Mouse (Mus musculus): Measurements from ENCODE around the gene Dnph1. TPM values are rescaled to one million over a fixed set of nuclear protein-coding genes. Genes with fewer than 3 reads are reported as not detected.

Gene Dnph1
- polyA plus RNA-seq (2015; fragmentation: Nextera tagmentation; extraction: Ambion mirVana), result 60.8 and 63.5 TPM in 2 replicates

DNA sequence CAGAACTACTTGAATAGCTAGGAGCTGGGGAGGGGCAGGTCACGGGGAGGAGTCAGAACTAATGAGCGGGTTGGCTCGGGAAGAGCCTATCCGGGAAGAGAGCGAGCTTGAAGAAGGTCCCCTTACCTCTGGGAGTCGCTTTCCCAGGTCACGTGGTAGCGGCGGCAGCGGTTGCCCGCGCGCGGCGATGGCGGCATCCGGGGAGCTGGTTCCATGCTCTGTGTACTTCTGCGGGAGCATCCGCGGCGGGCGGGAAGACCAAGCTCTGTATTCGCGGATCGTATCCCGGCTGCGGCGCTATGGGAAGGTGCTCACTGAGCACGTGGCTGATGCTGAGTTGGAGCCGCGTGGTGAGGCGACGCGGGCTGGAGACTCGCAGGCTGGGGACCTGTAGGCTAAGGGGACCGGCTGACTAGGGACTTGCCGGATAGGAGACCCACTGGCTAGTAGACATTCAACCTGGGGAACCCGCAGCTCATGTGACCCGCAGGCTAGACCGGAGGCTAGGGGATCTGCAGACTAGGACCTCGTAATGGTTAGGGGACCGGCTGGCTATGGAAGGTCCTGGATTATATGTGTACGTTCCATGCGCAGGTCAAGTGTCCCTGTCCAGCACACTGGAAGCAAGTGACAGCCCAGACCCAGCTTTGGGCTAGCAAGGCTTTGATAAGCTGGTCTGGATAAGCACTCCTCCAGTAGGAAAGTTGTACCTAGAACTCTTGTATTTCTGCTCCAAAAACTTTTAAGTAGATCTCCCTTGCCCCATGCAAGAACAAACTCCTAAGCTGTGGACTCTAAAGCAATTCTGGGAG is at the start of gene Dnph1:
Dnph1 (plus strand) TSS at position 89 of the 812 bp plus-strand sequence.
- under 1% methylated on average over 44 of the region's 44 CpGs for WGBS
- peak; percentile 91 for ATAC-seq (ENCODE audit: insufficient number of reproducible peaks, insufficient read depth, low FRiP score, low TSS enrichment, low read depth)
- H3K27ac ChIP-seq, result no peak within 1 kb of the TSS

DNA sequence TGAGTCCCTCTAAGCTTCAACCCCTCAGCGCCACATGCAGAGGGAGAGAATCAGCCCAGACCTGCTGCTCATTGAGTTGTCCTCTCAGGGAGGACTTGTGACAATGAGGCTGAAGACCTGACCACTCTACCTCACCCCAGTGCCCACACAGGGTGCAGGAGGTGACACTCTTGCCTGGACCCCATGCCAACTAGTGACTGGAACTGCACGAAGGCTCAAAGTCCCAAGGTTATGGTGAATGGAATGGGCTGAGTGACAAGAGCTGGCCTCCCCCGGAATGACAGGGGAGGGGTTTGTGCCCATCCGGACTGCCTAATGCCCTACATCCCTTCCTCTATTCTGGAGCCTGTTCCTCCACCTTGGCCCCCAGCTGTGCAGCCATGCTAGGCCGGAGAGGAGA is 43.8 kb upstream of the Dnph1 start:
- H3K36me3 ChIP-seq, result no peaks in the 10 kb centered on the region
- H3K9me3 ChIP-seq, result no peaks in the 10 kb centered on the region
- H3K27me3 ChIP-seq, result peaks cover 60% of the 10 kb centered on the region
- H3K4me2 ChIP-seq, result no peak overlapping the region
- WGBS, result 33% methylated on average over 5 of the region's 5 CpGs
- no peak for ATAC-seq (ENCODE audit: insufficient number of reproducible peaks, insufficient read depth, low FRiP score, low TSS enrichment, low read depth)
- no peak overlapping the region for H3K4me3 ChIP-seq
- H3K9ac ChIP-seq, result no peak overlapping the region
- H3K4me1 ChIP-seq, result peaks cover 25% of the 10 kb centered on the region
- H3K27ac ChIP-seq, result no peak overlapping the region

More for the DNA sequence above, at the start of gene Dnph1:
- Histone ChIP-seq H3K27me3 (peaks cover 26% of the 10 kb centered on the region), H3K9me3 (no peaks in the 10 kb centered on the region), H3K4me2 (peak within 1 kb of the TSS; percentile 87), H3K4me3 (peak within 1 kb of the TSS; percentile 64), H3K4me1 (peaks cover 17% of the 10 kb centered on the region), H3K36me3 (peaks cover 30% of the 10 kb centered on the region), H3K9ac (peak within 1 kb of the TSS; percentile 86)

DNA sequence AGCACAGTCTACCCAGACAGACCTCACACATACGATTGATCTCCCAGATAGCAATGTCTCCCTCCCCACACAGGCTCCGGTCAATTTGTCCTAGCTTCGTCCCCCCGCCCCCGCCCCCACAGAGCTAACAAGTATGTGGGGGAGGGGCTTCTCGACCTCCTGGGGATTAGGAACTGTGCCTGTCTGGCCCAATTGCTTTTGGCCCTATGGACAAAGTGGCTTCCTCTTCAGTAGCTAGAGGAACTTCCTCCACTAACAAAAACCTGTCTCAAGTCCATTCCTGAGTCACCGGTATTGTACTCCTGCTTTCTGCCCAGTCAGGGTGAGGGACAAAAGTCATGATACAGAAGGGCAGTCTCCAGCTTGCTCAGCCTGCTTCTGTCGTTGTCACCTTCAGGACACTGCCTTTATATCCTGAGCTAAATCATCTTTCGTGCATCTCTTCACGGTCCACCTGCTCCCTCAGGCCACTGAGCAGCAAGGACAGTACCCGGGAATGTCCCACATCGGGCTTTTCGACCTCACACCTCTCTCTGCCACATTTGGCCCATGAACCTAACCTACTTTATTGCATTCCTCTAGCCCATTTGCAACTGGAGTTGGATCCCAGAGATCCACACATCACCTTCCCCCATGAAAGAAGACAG is 43.1 kb upstream of the Dnph1 start:
- Histone ChIP-seq H3K36me3 (no peaks in the 10 kb centered on the region), H3K9me3 (no peaks in the 10 kb centered on the region), H3K4me2 (peak overlapping the region; percentile 94; the same call in 1 of the 2 replicates), H3K4me3 (no peak overlapping the region), H3K4me1 (peaks cover 25% of the 10 kb centered on the region), H3K27me3 (peaks cover 68% of the 10 kb centered on the region), H3K27ac (no peak overlapping the region), H3K9ac (no peak overlapping the region)
- no peak for ATAC-seq (ENCODE audit: insufficient number of reproducible peaks, insufficient read depth, low FRiP score, low TSS enrichment, low read depth)
- 6% methylated on average over 13 of the region's 13 CpGs for WGBS

DNA sequence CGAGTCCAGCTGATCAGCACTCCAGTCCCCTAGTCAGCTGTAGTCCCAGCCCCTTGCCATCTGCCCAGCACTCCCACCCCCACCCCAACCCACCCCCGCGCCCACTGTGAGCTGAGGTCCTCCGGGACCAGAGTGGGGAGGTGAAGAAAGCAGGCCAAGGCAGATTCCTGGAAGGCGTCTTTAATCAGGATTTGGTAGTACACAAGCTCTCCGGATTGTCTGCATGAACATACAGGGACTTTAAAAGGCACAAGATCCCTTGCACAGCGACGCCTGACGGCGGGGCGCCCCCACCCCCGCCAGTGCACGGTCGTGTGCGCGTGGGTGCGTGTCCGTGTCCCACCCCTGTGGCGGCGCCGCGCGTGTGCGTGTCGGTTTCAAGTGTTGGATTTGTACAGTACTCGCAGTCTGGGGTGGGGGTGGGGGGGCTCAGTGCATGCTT is 42.5 kb upstream of the Dnph1 start:
- WGBS, result 1% methylated on average over 26 of the region's 26 CpGs
- Histone ChIP-seq H3K27ac (no peak overlapping the region), H3K9me3 (no peaks in the 10 kb centered on the region), H3K27me3 (peaks cover 73% of the 10 kb centered on the region), H3K4me3 (peak overlapping the region; percentile 50), H3K36me3 (no peaks in the 10 kb centered on the region), H3K4me1 (peaks cover 25% of the 10 kb centered on the region), H3K4me2 (peak overlapping the region; percentile 94), H3K9ac (peak overlapping the region; percentile 57)
- ATAC-seq (ENCODE audit: insufficient number of reproducible peaks, insufficient read depth, low FRiP score, low TSS enrichment, low read depth), result no peak

DNA sequence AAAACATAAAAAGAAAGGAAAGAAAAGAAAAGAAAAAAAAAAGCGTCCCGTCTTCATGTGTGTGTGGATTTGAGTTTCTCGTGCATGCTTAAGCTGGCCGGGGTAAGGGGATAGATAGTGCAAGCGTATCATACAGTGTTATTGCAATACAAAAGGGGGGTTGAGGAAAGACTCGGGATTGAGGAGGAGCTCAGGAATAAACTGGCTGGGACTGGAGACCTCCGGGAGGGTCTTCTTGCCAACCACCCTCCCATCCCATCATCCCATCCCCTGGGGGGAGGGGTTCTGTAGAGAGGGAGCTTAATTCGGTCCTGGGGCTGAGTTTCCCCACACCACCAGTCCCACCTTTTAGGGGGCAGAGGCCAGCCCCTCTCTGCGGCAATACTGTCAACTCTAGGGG is 42.0 kb upstream of the Dnph1 start:
- Histone ChIP-seq H3K4me3 (peak overlapping the region; percentile 50), H3K4me1 (peaks cover 25% of the 10 kb centered on the region), H3K36me3 (no peaks in the 10 kb centered on the region), H3K27ac (no peak overlapping the region), H3K9ac (peak overlapping the region; percentile 65), H3K27me3 (peaks cover 79% of the 10 kb centered on the region), H3K9me3 (no peaks in the 10 kb centered on the region), H3K4me2 (peak overlapping the region; percentile 94)
- WGBS, result 0% methylated on average over 9 of the region's 9 CpGs
- no peak for ATAC-seq (ENCODE audit: insufficient number of reproducible peaks, insufficient read depth, low FRiP score, low TSS enrichment, low read depth)

DNA sequence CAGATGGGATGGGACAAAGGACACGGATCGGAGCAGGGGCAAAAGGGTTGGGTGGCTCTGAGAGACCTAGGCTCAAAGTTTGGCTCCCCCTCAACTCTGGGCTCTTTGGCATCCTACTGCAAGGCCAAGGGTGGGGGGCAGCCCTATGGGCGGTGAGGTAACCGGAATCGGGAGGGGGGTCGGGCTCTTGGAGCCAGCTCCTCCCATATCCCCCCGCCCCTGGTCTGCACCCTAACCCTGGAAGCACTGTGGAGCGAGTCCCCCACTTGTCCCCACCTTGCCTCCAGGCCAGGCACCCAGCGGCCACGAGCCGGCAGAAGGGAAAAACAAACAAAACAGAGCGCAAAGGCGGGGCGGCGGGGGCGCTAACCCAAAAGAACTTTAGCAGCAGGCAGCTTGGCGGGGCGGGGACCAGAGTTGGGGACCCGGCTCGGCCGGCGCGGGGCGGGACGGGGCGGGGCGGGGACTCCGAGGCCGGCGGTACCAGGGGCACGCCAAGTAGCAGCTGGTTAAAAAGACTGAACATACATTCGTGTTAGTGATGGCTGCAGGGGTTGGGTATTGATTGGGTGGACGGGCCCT is 41.3 kb upstream of the Dnph1 start:
- under 1% methylated on average over 33 of the region's 33 CpGs for WGBS
- H3K36me3 ChIP-seq, result no peaks in the 10 kb centered on the region

DNA sequence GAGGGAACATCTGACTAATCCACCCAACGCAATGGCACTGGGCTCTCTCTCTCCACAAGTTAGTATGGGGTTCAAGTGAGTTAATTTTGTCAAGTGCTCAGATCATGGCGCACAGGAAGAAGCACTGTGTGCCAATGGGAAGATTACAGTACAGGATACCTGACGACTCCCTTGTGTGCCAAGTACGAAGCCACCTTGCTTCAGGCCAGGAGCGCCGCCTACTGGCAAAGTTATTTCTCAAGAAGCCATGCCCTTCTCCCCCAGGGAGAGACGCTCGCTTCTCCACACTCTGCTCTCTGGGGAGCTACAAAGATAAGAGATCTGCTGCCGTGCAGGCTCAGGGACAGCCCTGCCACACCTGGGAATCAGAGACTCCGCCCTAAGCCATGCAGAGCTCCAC is 38.7 kb upstream of the Dnph1 start:
- Histone ChIP-seq H3K27ac (no peak overlapping the region), H3K4me3 (no peak overlapping the region), H3K9ac (no peak overlapping the region), H3K36me3 (no peaks in the 10 kb centered on the region), H3K9me3 (no peaks in the 10 kb centered on the region), H3K27me3 (peaks cover 93% of the 10 kb centered on the region), H3K4me2 (no peak overlapping the region), H3K4me1 (peaks cover 38% of the 10 kb centered on the region)
- no peak for ATAC-seq (ENCODE audit: insufficient number of reproducible peaks, insufficient read depth, low FRiP score, low TSS enrichment, low read depth)
- WGBS, result 11% methylated on average over 10 of the region's 10 CpGs

More for the DNA sequence above, 41.3 kb upstream of the Dnph1 start:
- H3K4me3 ChIP-seq, result peak overlapping the region; percentile 50
- peak overlapping the region; percentile 65 for H3K9ac ChIP-seq
- ATAC-seq (ENCODE audit: insufficient number of reproducible peaks, insufficient read depth, low FRiP score, low TSS enrichment, low read depth), result peak; percentile 38; the same call in 1 of the 2 replicates
- peaks cover 85% of the 10 kb centered on the region for H3K27me3 ChIP-seq
- peak overlapping the region; percentile 94 for H3K4me2 ChIP-seq
- H3K27ac ChIP-seq, result no peak overlapping the region
- H3K4me1 ChIP-seq, result peaks cover 25% of the 10 kb centered on the region
- no peaks in the 10 kb centered on the region for H3K9me3 ChIP-seq

DNA sequence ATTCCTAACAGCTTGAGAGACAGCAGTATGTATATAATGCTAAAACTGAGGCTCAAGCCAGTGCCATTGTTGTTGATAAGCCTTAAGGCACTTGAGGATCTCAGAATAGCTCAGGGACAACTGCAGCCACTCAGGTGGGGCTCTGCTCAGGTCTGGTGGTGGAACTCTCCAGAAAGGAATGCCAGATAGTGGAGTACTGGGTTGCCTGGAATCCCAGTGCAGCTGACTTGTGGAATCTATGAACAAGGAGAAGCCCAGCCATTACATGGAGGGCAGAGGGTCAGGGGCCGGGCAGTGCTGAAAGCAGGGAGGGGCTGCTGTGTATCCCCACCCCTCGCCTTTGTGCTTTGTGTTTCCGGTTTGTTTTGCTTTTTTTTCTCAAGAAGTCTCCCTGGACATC is 38.1 kb upstream of the Dnph1 start:
- H3K4me1 ChIP-seq, result peaks cover 35% of the 10 kb centered on the region
- peaks cover 87% of the 10 kb centered on the region for H3K27me3 ChIP-seq
- WGBS, result 18% methylated on average over 3 of the region's 3 CpGs
- H3K27ac ChIP-seq, result no peak overlapping the region
- no peak overlapping the region for H3K9ac ChIP-seq
- H3K4me2 ChIP-seq, result no peak overlapping the region
- H3K4me3 ChIP-seq, result no peak overlapping the region
- no peaks in the 10 kb centered on the region for H3K9me3 ChIP-seq
- H3K36me3 ChIP-seq, result no peaks in the 10 kb centered on the region
- ATAC-seq (ENCODE audit: insufficient number of reproducible peaks, insufficient read depth, low FRiP score, low TSS enrichment, low read depth), result no peak

DNA sequence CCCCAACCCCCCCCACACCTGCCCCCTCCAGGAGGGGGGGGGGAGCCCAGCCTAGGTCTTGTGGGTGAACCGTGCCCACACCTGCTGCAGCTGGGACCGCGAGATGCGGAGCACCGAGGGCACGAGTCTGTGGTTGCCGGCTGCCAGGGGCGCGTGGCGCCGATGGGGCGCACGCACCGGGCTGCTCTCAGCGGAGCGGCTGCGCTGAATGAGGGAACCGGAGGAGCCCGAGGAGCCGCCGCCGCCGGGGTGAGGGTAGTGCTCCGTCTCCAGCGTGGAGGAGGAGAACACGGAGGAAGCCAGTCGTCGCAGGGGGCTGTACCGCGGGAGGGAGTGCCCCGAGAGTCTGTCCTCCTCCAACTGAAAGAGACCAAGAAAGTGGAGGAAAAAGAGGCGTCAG is 35.8 kb upstream of the Dnph1 start:
- Histone ChIP-seq H3K36me3 (no peaks in the 10 kb centered on the region), H3K4me2 (peak overlapping the region; percentile 67), H3K27me3 (peaks cover 69% of the 10 kb centered on the region), H3K9ac (peak overlapping the region; percentile 64), H3K4me1 (peaks cover 16% of the 10 kb centered on the region), H3K4me3 (peak overlapping the region; percentile 41), H3K9me3 (no peaks in the 10 kb centered on the region), H3K27ac (no peak overlapping the region)
- WGBS, result 1% methylated on average over 32 of the region's 32 CpGs
- ATAC-seq (ENCODE audit: insufficient number of reproducible peaks, insufficient read depth, low FRiP score, low TSS enrichment, low read depth), result no peak

DNA sequence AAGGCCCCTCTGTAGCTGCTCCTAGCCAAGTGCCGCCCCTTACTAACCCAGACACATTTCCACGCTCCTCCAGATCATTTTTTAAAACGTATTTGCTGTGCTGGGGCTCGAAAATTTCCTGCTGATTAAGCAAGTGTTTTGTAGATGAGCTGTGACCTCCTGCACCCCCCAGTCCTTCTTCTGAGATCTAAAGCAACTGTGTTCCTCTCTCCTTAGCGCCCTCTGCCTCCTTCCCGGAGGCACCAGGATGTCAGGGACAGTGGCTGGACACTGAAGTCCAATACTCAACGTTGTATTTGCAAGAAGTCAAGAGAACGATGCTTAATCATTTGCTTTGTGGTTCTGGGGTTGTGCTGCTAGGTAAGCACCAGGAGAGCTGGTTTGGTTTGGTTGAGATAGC is 35.2 kb upstream of the Dnph1 start:
- H3K9me3 ChIP-seq, result no peaks in the 10 kb centered on the region
- H3K4me2 ChIP-seq, result peak overlapping the region; percentile 67
- H3K4me3 ChIP-seq, result peak overlapping the region; percentile 41
- no peaks in the 10 kb centered on the region for H3K36me3 ChIP-seq
- H3K27ac ChIP-seq, result no peak overlapping the region
- H3K4me1 ChIP-seq, result peaks cover 13% of the 10 kb centered on the region
- H3K27me3 ChIP-seq, result peaks cover 63% of the 10 kb centered on the region
- no peak for ATAC-seq (ENCODE audit: insufficient number of reproducible peaks, insufficient read depth, low FRiP score, low TSS enrichment, low read depth)
- 11% methylated on average over 8 of the region's 8 CpGs for WGBS
- H3K9ac ChIP-seq, result no peak overlapping the region

DNA sequence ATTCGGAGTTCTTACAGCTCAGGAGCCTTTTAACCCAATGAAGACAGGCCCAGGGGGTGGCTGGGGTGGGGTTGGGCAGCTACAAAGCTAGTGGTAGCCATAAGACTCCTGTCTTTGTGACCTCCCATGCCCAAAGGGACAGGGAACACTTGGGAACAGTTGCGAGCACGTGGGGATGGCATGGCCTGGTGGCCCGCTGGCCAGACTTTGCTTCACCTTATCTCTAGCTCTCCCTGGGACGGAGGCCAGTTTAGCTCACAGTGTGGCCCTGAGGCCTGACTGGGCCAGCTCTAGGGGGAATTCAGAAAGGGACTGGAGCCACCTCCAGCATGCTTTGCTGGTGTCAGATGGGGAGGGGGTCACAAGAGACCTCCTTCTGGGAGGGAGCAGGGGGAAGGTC is 34.3 kb upstream of the Dnph1 start:
- H3K4me2 ChIP-seq, result no peak overlapping the region
- 81% methylated on average over 5 of the region's 5 CpGs for WGBS
- no peak overlapping the region for H3K9ac ChIP-seq
- H3K27me3 ChIP-seq, result peaks cover 54% of the 10 kb centered on the region
- no peaks in the 10 kb centered on the region for H3K36me3 ChIP-seq
- ATAC-seq (ENCODE audit: insufficient number of reproducible peaks, insufficient read depth, low FRiP score, low TSS enrichment, low read depth), result no peak
- H3K4me1 ChIP-seq, result peaks cover 13% of the 10 kb centered on the region
- no peak overlapping the region for H3K4me3 ChIP-seq
- H3K9me3 ChIP-seq, result no peaks in the 10 kb centered on the region
- H3K27ac ChIP-seq, result no peak overlapping the region
